Mouse (Mus musculus) T-helper 1 cell (primary cell): ENCODE measurements at regions not wholly inside any gene's neighbourhood (a gene's known extent, or its start where the extent isn't known, plus 50 kb on each side); places are given as distances from the start of the nearest gene placed in this dataset.

Experiments used
- in situ Hi-C: fragments of 300-600 bp; cut with MboI, MseI; formaldehyde crosslinking; loops from one replicate; pipeline ENCODE4 v1.15.1; 2025; ENCODE audit warnings: high pct_unique_total_duplicates

- in situ Hi-C loops: no loop called here
Measured at GRCm38 (mm10) chr15:68644862-68645261, 2144.2 kb upstream of the Lrrc6 start.

- in situ Hi-C loops: no loop called here
Measured at GRCm38 (mm10) chr15:68635633-68636032, 2134.9 kb upstream of the Lrrc6 start.

- in situ Hi-C loops: no loop called here
Measured at GRCm38 (mm10) chr15:68626976-68627375, 2126.3 kb upstream of the Lrrc6 start.

GRCm38 (mm10) chr15:68624831-68625230, 2124.1 kb upstream of the Lrrc6 start:
- in situ Hi-C loops: no loop called here

GRCm38 (mm10) chr15:68620417-68621214, 2119.9 kb upstream of the Lrrc6 start:
- in situ Hi-C loops: no loop called here

GRCm38 (mm10) chr15:68606110-68606791, 2105.5 kb upstream of the Lrrc6 start:
- in situ Hi-C loops: no loop called here

GRCm38 (mm10) chr15:68605478-68605877, 2104.8 kb upstream of the Lrrc6 start:
- in situ Hi-C loops: no loop called here

- in situ Hi-C loops: no loop called here
Measured at GRCm38 (mm10) chr15:68582177-68582576, 2081.5 kb upstream of the Lrrc6 start.

GRCm38 (mm10) chr15:68579486-68579885, 2078.8 kb upstream of the Lrrc6 start:
- in situ Hi-C loops: no loop called here

GRCm38 (mm10) chr15:68560654-68561053, 2059.9 kb upstream of the Lrrc6 start:
- in situ Hi-C loops: loop anchor here (10.0 kb wide), 1 partner anchor 1656 kb away; no protein-coding TSS in a partner anchor

GRCm38 (mm10) chr15:68556133-68556532, 2055.4 kb upstream of the Lrrc6 start:
- in situ Hi-C loops: no loop called here

- in situ Hi-C loops: no loop called here
Measured at GRCm38 (mm10) chr15:68536055-68536325, 2035.3 kb upstream of the Lrrc6 start.

GRCm38 (mm10) chr15:68535297-68536054, 2034.8 kb upstream of the Lrrc6 start:
- in situ Hi-C loops: no loop called here

- in situ Hi-C loops: no loop called here
Measured at GRCm38 (mm10) chr15:68520759-68521158, 2020.0 kb upstream of the Lrrc6 start.

GRCm38 (mm10) chr15:68512431-68512830, 2011.7 kb upstream of the Lrrc6 start:
- in situ Hi-C loops: no loop called here

- in situ Hi-C loops: no loop called here
Measured at GRCm38 (mm10) chr15:68508190-68508589, 2007.5 kb upstream of the Lrrc6 start.

GRCm38 (mm10) chr15:68506093-68506492, 2005.4 kb upstream of the Lrrc6 start:
- in situ Hi-C loops: no loop called here

GRCm38 (mm10) chr15:68496438-68496837, 1995.7 kb upstream of the Lrrc6 start:
- in situ Hi-C loops: no loop called here

- in situ Hi-C loops: no loop called here
Measured at GRCm38 (mm10) chr15:68484789-68485188, 1984.1 kb upstream of the Lrrc6 start.

GRCm38 (mm10) chr15:68477745-68478144, 1977.0 kb upstream of the Lrrc6 start:
- in situ Hi-C loops: no loop called here

- in situ Hi-C loops: no loop called here
Measured at GRCm38 (mm10) chr15:68471928-68472327, 1971.2 kb upstream of the Lrrc6 start.

- in situ Hi-C loops: loop anchor here (10.0 kb wide), 1 partner anchor 1432 kb away; no protein-coding TSS in a partner anchor
Measured at GRCm38 (mm10) chr15:68462851-68463250, 1962.1 kb upstream of the Lrrc6 start.
